Mouse (Mus musculus): ENCODE measurements around the gene Cox6a2. TPM values are rescaled to one million over a fixed set of nuclear protein-coding genes. Genes with fewer than 3 reads are reported as not detected.

Cox6a2 gene
- polyA plus RNA-seq (2012): 0.10 TPM in 1 of 2 replicates, not detected in the other

- no peaks in the 10 kb centered on the region for H3K27me3 ChIP-seq (ENCODE audit: control insufficient read depth)
- H3K36me3 ChIP-seq (ENCODE audit: control insufficient read depth): no peaks in the 10 kb centered on the region
- no peaks in the 10 kb centered on the region for H3K9me3 ChIP-seq (ENCODE audit: control insufficient read depth, low read length)
- no peak within 1 kb of the TSS for H3K4me3 ChIP-seq (replicated peaks)
- no peaks in the 10 kb centered on the region for H3K4me1 ChIP-seq (ENCODE audit: control insufficient read depth)
- TF ChIP-seq GATA1 (IDR thresholded peaks at IDR 0.05; ENCODE audit: low read length) (no peak), TAL1 (IDR thresholded peaks at IDR 0.05; ENCODE audit: low read length) (no peak)
These were observed at the start of gene Cox6a2 for GRCm38 (mm10) chr7:128206152-128206551. Gene Cox6a2, minus strand, starts transcription at chr7:128206387.

DNA sequence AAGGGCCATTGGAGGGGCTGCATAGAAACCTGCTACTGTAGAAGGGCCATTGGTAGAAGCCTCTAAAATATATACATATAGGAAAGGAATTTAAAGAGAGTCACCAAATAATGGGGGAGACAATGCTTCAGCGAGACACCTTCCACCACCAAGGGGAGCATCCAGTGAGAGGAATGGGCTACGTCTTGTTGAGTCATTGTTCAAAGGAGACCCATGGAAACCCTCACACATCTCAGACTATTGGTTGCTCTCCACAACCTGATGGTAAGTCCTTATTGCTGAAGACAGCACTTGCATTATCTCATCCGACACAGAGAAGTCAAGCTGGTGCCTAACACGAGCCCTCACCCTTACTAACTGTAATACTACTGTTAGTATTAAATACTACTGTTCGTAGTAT lies 49.6 kb upstream of the Cox6a2 start:
- H3K4me3 ChIP-seq (replicated peaks): no peak overlapping the region
- peaks cover 73% of the 10 kb centered on the region for H3K27me3 ChIP-seq (ENCODE audit: control insufficient read depth)
- H3K9me3 ChIP-seq (ENCODE audit: control insufficient read depth, low read length): no peaks in the 10 kb centered on the region
- TF ChIP-seq TAL1 (IDR thresholded peaks at IDR 0.05; ENCODE audit: low read length) (no peak), GATA1 (IDR thresholded peaks at IDR 0.05; ENCODE audit: low read length) (no peak)
- no peaks in the 10 kb centered on the region; the same call in 1 of the 2 replicates for H3K36me3 ChIP-seq (ENCODE audit: control insufficient read depth)
- peaks cover 22% of the 10 kb centered on the region for H3K4me1 ChIP-seq (ENCODE audit: control insufficient read depth)

DNA sequence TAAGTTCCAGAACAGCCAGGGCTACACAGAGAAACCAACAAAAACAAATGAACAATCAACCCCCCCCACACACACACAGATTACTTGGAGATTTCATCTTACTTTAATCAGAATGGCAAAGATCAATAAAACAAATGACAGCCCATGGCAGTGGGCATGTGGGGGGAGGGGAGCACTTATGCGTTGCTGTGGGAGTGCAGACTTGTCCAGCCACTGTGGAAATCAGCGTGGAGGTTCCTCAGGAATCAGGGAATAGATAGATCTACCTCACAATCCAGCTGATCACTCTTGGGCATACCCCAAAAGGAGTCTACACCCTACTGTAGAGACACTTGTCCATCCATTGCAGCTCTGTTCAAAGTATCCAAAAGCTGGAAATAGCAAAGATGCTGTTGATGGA lies 48.8 kb upstream of the Cox6a2 start:
- H3K27me3 ChIP-seq (ENCODE audit: control insufficient read depth): peaks cover 70% of the 10 kb centered on the region
- no peak for TF ChIP-seq GATA1 (IDR thresholded peaks at IDR 0.05; ENCODE audit: low read length)
- no peak for TF ChIP-seq TAL1 (IDR thresholded peaks at IDR 0.05; ENCODE audit: low read length)
- H3K9me3 ChIP-seq (ENCODE audit: control insufficient read depth, low read length): no peaks in the 10 kb centered on the region
- no peaks in the 10 kb centered on the region; the same call in 1 of the 2 replicates for H3K36me3 ChIP-seq (ENCODE audit: control insufficient read depth)
- H3K4me1 ChIP-seq (ENCODE audit: control insufficient read depth): peaks cover 24% of the 10 kb centered on the region
- no peak overlapping the region for H3K4me3 ChIP-seq (replicated peaks)

DNA sequence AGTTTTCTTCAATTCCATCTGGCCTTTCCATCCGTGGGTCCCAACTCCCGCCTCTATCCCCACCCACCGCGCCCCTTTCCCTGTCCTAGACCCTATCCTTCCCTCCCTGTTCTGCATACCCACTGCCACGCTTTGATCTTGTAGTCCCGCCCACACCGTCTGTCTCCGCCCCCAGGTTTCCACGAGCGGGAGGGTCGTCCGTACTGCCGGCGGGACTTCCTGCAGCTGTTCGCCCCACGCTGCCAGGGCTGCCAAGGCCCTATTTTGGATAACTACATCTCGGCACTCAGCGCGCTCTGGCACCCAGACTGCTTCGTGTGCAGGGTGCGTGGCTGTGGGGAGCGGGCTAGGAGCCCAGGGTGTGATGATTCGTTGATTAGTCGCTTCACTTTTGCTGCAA lies 46.4 kb upstream of the Cox6a2 start:
- Histone ChIP-seq H3K4me1 (ENCODE audit: control insufficient read depth) (peaks cover 37% of the 10 kb centered on the region), H3K9me3 (ENCODE audit: control insufficient read depth, low read length) (no peaks in the 10 kb centered on the region), H3K27me3 (ENCODE audit: control insufficient read depth) (peaks cover 51% of the 10 kb centered on the region), H3K4me3 (replicated peaks) (no peak overlapping the region), H3K36me3 (ENCODE audit: control insufficient read depth) (peaks cover 3% of the 10 kb centered on the region)
- TF ChIP-seq GATA1 (IDR thresholded peaks at IDR 0.05; ENCODE audit: low read length) (no peak), TAL1 (IDR thresholded peaks at IDR 0.05; ENCODE audit: low read length) (no peak)

GRCm38 (mm10) chr7:128251946-128252345 lies 45.8 kb upstream of the Cox6a2 start:
- no peak overlapping the region for H3K4me3 ChIP-seq (replicated peaks)
- H3K9me3 ChIP-seq (ENCODE audit: control insufficient read depth, low read length): no peaks in the 10 kb centered on the region
- H3K36me3 ChIP-seq (ENCODE audit: control insufficient read depth): peaks cover 3% of the 10 kb centered on the region
- H3K27me3 ChIP-seq (ENCODE audit: control insufficient read depth): peaks cover 50% of the 10 kb centered on the region
- H3K4me1 ChIP-seq (ENCODE audit: control insufficient read depth): peaks cover 41% of the 10 kb centered on the region
- TF ChIP-seq GATA1 (IDR thresholded peaks at IDR 0.05; ENCODE audit: low read length) (no peak), TAL1 (IDR thresholded peaks at IDR 0.05; ENCODE audit: low read length) (no peak)

- H3K27me3 ChIP-seq (ENCODE audit: control insufficient read depth): peaks cover 44% of the 10 kb centered on the region
- no peak for TF ChIP-seq GATA1 (IDR thresholded peaks at IDR 0.05; ENCODE audit: low read length)
- TF ChIP-seq TAL1 (IDR thresholded peaks at IDR 0.05; ENCODE audit: low read length): no peak
- H3K4me1 ChIP-seq (ENCODE audit: control insufficient read depth): peaks cover 52% of the 10 kb centered on the region
- no peaks in the 10 kb centered on the region for H3K9me3 ChIP-seq (ENCODE audit: control insufficient read depth, low read length)
- no peak overlapping the region for H3K4me3 ChIP-seq (replicated peaks)
- H3K36me3 ChIP-seq (ENCODE audit: control insufficient read depth): peaks cover 10% of the 10 kb centered on the region
These were observed 43.8 kb upstream of the Cox6a2 start for GRCm38 (mm10) chr7:128249998-128250397.

DNA sequence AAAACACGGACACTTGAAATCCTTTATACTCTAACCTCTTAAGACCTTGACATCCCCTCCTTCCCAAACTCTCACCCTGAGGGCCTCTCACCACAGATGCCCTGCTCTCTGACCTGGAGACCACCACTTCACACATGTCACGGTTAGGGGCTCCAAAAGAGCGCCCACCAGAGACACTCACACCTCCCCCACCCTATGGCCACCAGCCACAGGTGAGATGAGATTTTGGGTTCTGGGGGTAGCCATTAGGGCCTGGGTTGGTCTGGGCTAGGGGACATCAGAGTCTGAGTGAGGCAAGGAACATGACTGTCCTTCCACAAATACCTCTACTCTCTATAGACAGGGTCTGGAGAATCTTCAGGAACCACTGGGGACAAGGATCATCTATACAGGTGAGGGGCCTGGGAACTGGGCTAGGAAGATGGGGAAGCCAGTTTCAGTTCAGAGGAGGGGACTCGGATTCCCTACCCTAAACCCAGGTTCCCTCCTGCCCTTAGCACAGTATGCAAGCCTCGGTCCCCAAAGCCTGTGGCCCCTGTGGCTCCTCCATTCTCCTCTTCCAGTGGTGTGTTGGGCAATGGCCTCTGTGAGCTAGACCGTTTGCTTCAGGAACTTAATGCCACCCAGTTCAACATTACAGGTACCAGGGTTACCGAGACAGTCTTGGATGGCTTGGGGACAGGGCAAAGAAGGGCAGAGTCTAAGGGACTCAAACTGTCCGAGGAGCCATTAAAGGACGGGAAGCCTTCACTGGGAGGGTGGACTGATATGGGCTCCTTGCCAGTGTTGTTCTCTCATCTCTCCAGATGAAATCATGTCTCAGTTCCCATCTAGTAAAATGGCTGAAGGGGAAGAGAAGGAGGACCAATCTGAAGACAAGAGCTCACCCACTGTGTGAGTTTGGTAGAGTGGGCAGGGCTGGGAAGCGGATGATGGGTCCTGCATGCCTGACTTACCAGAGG lies 42.2 kb upstream of the Cox6a2 start:
- no peak overlapping the region for H3K4me3 ChIP-seq (replicated peaks)
- TF ChIP-seq GATA1 (IDR thresholded peaks at IDR 0.05; ENCODE audit: low read length) (no peak), TAL1 (IDR thresholded peaks at IDR 0.05; ENCODE audit: low read length) (no peak)
- peaks cover 52% of the 10 kb centered on the region for H3K4me1 ChIP-seq (ENCODE audit: control insufficient read depth)
- H3K27me3 ChIP-seq (ENCODE audit: control insufficient read depth): peaks cover 34% of the 10 kb centered on the region
- no peaks in the 10 kb centered on the region for H3K9me3 ChIP-seq (ENCODE audit: control insufficient read depth, low read length)
- H3K36me3 ChIP-seq (ENCODE audit: control insufficient read depth): peaks cover 24% of the 10 kb centered on the region

DNA sequence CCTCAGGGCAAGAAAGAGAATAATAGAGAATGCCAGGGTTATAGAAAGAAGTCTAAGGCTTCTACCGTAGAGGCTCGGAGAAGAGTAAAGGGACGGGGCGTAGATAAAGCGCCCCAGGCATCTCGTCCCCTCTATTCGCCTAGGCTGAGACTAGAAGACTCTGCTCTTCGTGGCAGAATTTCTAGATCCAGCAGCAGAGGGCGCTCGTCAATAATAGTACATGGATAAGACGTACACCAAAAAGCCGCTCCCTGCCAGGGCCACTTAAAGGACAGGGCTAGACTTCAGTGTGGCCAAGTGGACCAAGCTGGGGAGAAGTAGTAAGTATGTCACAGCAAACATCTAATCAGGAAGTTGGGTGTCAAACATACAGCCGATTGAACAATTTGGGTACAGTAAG lies 41.3 kb upstream of the Cox6a2 start:
- Histone ChIP-seq H3K36me3 (ENCODE audit: control insufficient read depth) (peaks cover 33% of the 10 kb centered on the region), H3K9me3 (ENCODE audit: control insufficient read depth, low read length) (no peaks in the 10 kb centered on the region), H3K4me3 (replicated peaks) (peak overlapping the region; percentile 66), H3K4me1 (ENCODE audit: control insufficient read depth) (peaks cover 49% of the 10 kb centered on the region), H3K27me3 (ENCODE audit: control insufficient read depth) (peaks cover 25% of the 10 kb centered on the region)
- no peak for TF ChIP-seq GATA1 (IDR thresholded peaks at IDR 0.05; ENCODE audit: low read length)
- TF ChIP-seq TAL1 (IDR thresholded peaks at IDR 0.05; ENCODE audit: low read length): no peak

All from erythroblast, embryonic 14.5 days (primary cell).